Mouse (Mus musculus) heart, postnatal 0 days (tissue): ENCODE data around the gene Rdx.

ENCODE experiments used
- CTCF ChIP-seq: IDR thresholded peaks from 2 replicates; pipeline ENCODE4 v1.5.1; 2016; ENCODE audit warnings: antibody characterized with exemption, control low read depth, low read depth
- EP300 ChIP-seq: IDR thresholded peaks from 2 replicates; pipeline ENCODE4 v1.6.1; 2016; ENCODE audit warnings: antibody characterized with exemption, low read depth

DNA sequence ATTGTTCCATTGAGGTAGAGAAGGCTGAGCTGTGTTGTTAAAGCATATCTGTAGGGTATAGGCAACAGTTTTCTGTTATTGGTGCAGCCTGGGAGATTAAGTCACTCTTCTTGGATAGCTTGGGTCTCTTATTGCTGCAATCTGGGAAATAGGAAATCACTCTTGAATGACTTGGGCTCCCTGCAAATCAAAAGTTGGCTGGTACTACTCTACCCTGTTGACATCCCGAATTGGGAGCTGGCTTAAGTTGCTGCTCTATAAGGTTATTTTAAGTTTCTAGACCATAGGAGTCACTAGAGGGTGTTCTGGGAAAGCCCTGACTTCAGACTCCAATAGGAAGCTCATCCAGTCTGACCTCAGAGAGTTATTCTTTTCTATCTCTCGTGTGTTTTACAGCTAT is 3.4 kb downstream of the Rdx start:
- no peak for TF ChIP-seq CTCF
- TF ChIP-seq EP300: no peak
